Mouse (Mus musculus) lung, postnatal 36 days (tissue): Measurements from ENCODE around the gene Rbfox1.
A peak's percentile ranks its signal among the peaks of the same experiment; 100 is the strongest.

Experiments
- DNase-seq: peaks from one replicate; pipeline ENCODE4 v3.0.0; 2022; ENCODE audit warnings: mixed read lengths

The Rbfox1 gene

GRCm38 (mm10) chr16:6365793-6366192 is 480.6 kb downstream of the Rbfox1 start:
- no peak for DNase-seq

DNA sequence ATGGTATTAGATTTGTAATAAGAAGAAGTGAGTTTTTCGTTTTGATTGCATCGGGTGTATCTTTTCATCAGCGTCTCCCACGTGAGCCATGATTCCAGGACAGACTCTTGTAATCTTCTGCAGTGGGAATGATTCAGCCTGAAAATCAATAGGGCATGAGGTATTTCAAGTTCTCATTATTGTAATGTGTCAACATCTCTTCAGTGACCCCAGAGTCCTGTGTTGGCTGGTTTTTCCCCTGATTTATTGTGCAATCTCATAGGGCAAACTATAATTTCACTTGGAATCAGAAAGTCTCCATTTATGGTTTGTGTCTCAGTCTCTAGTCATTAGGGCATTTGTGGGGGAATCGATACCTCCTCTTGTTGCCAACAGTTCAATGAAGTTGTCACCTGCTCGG is 481.5 kb downstream of the Rbfox1 start:
- no peak for DNase-seq

- no peak for DNase-seq
Measured at GRCm38 (mm10) chr16:6380924-6381323, 495.8 kb downstream of the Rbfox1 start.

DNA sequence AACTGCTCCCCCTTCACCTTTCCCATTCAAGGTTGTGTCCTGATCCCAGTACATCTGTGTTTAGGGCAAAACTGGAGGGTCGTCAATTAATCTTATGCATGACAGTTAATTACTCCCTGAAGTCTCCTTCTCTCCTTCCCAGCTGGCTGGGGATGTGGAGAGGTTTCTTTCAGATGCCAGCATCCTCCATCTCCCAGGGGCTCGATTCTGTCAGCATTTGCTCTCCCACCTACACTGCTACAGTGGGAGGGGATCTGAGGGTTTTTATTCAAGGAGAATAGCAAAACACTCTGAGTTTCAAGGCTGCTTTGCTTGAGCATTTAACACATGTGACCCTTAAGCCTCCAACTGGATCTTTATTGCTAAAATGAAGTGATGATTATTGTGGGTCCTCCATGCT is 496.4 kb downstream of the Rbfox1 start:
- DNase-seq: no peak

GRCm38 (mm10) chr16:6382712-6383111 is 497.6 kb downstream of the Rbfox1 start:
- no peak for DNase-seq

- no peak for DNase-seq
Measured at GRCm38 (mm10) chr16:6390278-6390930, 505.2 kb downstream of the Rbfox1 start.

DNA sequence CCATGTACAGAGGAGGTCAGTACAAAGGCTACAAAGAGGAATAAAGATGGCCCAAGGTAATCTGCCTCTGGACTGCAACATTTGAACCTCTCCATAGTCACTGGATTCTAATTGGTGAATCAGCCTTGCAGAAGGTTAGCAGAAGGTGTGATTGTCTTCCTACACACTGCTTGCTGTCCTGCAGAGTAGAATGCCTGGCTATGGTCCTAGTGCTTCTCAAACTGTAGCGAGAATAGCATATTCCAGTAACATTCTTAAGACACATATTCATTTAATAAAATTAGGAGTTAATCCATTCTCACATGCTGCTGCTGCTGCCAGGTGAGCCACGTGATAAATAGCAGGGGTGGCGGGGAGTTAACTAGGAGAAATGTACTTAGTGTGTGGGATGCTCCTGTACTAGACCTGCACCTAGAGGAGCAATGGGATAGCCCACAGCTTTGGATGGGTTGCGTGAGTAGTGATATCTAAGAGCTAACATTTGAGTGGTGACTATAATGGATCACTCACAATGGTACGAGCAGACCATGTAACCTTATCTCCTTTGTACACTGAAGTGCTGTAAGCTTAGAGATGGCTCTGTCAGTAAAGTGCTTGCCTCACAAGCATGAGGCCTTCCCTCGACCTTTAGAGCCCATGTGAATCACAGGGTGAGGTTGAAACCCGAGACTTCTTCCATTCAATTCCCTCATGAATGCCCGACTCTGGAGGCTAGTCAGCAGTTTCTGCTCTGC is 511.7 kb downstream of the Rbfox1 start:
- no peak for DNase-seq

DNA sequence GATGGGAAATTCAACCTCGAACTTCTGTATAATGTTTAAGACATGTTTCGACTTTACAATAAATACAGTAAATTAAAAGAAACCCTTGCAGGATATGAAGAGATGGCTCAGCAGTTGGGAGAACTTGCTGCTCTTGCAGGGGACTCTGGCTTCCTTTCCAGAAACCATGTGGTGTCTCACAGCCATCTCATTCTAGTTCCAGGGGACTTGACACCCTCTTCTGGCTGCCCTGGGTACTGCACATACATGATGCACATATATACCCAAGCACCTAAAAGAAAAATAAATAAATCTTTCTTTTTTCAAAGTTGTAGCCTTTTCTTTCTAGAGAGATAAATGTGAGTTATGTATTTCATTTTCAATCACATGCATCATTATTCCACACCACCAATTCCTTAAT is 512.5 kb downstream of the Rbfox1 start:
- DNase-seq: no peak

- no peak for DNase-seq
Measured at GRCm38 (mm10) chr16:6402816-6403215, 517.7 kb downstream of the Rbfox1 start.

DNA sequence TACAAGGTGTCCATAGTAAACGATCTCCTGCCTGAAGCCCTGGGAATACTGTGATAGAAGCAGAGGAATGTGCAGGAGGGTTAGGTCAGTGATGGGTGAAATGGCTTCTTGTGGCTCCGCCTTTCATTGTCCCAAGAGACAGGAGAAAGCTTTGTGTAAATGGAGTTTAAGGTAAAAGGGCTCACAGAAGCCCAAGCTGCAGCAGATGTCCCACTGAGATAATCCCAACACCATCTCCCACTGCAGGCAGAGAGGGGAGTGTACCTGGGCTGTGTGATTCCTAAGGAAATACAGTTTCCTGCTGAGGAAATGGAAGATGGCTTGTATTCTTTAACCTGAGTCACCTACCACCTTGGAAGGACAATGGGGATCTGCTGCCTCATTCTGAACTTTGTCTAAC is 529.7 kb downstream of the Rbfox1 start:
- no peak for DNase-seq

- no peak for DNase-seq
Measured at GRCm38 (mm10) chr16:6421623-6422145, 536.5 kb downstream of the Rbfox1 start.

GRCm38 (mm10) chr16:6423878-6424409 is 538.8 kb downstream of the Rbfox1 start:
- DNase-seq: no peak

GRCm38 (mm10) chr16:6424738-6425137 is 539.6 kb downstream of the Rbfox1 start:
- DNase-seq: no peak

DNA sequence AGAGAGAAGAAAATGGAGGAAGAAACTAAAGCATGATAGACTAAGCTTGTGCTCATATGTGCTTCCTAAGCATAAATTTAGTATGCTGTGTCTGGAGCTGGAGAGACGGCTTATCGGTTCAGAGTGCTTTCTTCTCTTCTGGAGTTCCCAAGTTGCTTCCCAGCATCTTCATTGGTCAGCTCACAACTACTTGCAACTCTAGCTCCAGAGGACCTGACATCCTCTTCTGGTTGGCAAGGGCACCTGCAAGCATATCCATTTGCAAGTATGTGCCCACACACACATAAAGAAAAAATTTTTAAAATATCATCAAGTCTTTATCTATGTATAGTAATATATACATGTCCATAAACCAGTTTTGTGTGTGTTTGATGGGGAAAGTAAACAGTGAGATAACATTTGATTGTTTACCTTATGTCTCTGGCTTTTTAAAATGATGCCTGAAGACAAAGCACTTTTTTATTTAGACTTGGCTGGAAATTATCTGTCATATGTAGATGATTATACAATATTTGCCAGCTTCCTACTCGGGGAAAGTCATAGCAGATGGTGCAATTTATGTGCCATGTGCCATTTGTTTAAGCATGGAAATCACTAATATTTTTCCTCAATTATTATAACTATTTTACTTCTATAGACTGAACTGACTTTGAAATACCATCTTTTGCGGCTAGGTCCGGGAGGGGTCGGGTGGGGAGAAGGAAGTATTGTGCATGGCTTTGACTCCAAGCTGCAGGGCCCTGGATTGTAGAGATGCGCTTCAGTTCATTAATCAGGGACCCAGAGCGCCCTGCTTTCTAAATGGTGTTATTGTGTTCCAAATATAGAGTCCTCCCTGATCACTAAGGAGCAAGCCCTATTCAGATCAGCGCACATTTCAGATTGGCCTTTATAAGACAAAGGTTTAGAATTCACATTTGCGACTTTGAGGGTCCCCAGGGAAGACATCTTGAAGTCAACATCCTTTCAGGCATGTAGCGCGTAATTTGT is 542.4 kb downstream of the Rbfox1 start:
- no peak for DNase-seq

DNA sequence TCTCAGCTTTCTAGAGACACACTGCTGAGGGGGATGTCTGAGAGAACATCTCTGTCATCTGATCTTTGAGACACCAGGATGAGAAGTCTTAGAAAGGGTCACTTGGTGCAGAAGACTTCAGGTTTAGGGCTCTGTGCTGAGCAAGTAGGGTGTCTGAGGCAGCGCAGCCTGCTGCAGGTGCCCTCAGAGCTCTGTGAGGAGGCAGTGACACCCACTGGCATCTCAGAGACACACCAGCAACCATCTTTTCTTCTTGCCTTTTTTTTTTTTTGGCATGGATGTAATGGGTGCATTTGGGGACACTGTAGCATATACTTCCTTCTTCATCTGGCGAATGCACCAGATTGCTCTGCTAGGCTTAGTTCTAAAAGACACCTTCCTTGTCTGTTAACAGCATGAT is 545.8 kb downstream of the Rbfox1 start:
- no peak for DNase-seq

- no peak for DNase-seq
Measured at GRCm38 (mm10) chr16:6436445-6436844, 551.3 kb downstream of the Rbfox1 start.

DNA sequence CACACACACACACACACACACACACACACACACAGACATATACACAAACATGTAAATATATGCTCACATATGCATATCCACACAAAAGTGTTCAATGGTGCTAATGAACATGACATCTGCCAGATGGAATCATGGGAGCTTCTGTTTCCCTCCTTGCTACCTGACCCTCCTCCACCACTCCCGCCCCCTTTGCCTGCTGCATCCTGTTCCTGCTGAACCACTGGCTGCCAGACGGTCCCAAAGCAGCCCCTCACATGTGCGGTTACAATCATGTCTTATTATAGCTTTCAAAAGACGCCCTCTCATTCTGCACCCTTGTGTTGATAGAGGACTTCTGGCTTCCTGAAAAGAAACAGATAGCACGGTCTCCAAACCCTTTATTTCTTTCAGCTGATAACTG is 563.1 kb downstream of the Rbfox1 start:
- DNase-seq: no peak

DNA sequence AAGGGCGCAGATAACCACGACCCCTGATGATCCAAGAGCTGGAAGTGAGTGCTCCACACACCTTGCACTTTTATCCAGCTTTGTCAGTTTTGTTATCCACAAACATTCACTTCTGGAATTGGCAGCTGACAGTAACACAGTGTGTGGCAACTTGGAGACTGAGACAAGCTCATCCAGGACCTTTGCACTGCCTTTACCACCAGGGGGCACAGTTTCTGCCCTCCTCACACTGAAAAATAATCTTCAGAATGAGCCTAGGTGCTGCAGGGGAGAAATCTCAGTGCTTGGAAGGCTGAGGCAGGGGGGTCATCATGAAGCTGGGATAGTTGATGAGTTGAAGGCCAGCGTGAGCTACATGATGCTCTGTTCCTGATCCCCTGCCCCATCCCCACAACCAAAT is 570.2 kb downstream of the Rbfox1 start:
- no peak for DNase-seq

- no peak for DNase-seq
Measured at GRCm38 (mm10) chr16:6479094-6479590, 594.0 kb downstream of the Rbfox1 start.

DNA sequence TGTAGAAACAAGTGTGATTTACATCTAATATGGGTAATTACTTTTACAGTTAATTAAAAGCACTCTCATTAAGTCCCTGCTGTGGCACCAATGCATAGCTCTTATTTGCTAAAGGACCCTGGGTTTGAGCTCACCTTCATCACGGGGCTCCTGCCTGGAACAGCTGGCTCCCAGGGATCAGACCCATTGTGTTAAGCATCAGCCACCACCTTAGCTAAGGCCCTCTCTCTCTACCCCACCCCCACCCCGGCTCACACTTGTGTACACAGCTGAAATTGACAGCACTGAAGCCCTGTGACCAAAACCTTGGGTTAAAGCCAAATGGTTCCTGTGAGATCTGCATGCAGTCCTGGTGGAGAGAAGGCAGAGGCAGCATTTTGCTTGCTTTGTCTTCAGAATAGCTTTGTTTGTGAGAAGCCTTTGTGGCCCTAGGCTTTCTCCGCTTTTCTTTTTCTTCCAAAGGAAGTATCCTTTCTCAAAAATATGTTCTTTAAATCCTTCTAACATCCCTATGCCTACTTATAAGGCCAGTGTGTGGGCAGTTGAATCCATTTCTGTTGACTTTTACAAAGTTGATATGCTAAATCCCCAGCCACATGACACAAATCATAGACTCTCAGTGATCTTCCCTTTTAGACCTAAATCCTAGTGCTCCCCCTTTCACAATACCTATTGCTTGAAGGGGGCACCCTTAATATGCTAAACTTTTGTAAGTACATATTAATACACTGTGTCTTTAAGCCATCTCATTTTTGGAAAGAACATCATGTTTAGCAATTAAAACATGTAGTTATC is 594.7 kb downstream of the Rbfox1 start:
- DNase-seq: no peak

GRCm38 (mm10) chr16:6480411-6480728 is 595.2 kb downstream of the Rbfox1 start:
- DNase-seq: peak; percentile 56

- no peak for DNase-seq
Measured at GRCm38 (mm10) chr16:6483628-6484027, 598.5 kb downstream of the Rbfox1 start.
